Mouse (Mus musculus) liver, embryonic 16.5 days (tissue): Measurements from ENCODE around the gene Dleu7. TPM values are rescaled to one million over a fixed set of nuclear protein-coding genes. Genes with fewer than 3 reads are reported as not detected.

Experiments used
- ATAC-seq: fragments of 200-750 bp; cut with Nextera tagmentation; 2 replicates; pipeline ENCODE4 v1.8.0; 2017; ENCODE audit warnings: low read depth, mild to moderate bottlenecking, moderate number of reproducible peaks, moderate library complexity
- H3K27ac ChIP-seq: fragments of 300-500 bp; sonication (generic); 2 replicates; pipeline ENCODE4 v1.5.1; 2014; ENCODE audit warnings: mild to moderate bottlenecking, low read length
- H3K27me3 ChIP-seq: fragments of 300-500 bp; sonication (generic); 2 replicates; pipeline ENCODE4 v1.6.1; 2014; ENCODE audit warnings: low read depth, low read length, mixed read lengths; ENCODE audit not compliant: control insufficient read depth, insufficient read depth
- H3K36me3 ChIP-seq: fragments of 300-500 bp; sonication (generic); 2 replicates; pipeline ENCODE4 v1.6.1; 2014; ENCODE audit warnings: mild to moderate bottlenecking; ENCODE audit not compliant: control insufficient read depth, insufficient read depth
- H3K4me1 ChIP-seq: fragments of 300-500 bp; sonication (generic); 2 replicates; pipeline ENCODE4 v1.6.1; 2014; ENCODE audit warnings: low read depth, low read length, mixed read lengths; ENCODE audit not compliant: control insufficient read depth
- H3K4me2 ChIP-seq: fragments of 300-500 bp; sonication (generic); 2 replicates; pipeline ENCODE4 v1.6.1; 2014; ENCODE audit warnings: low read depth, low read length, mixed read lengths
- H3K4me3 ChIP-seq: fragments of 300-500 bp; sonication (generic); 2 replicates; pipeline ENCODE4 v1.5.1; 2014; ENCODE audit warnings: low read depth, mild to moderate bottlenecking, low read length
- H3K9ac ChIP-seq: fragments of 300-500 bp; sonication (generic); 2 replicates; pipeline ENCODE4 v1.6.1; 2014; ENCODE audit warnings: low read depth, low read length
- H3K9me3 ChIP-seq: fragments of 300-500 bp; sonication (generic); replicated peaks from 2 replicates; pipeline ENCODE4 v1.6.1; 2016; ENCODE audit warnings: low read length; ENCODE audit not compliant: control insufficient read depth
- whole genome bisulfite sequencing: fragments of 180-500 bp; shearing (Covaris S2); extraction: QIAGEN DNeasy Blood & Tissue Kit; methylation state at CpG from one replicate; pipeline ENCODE4 v1.1.7; 2014; ENCODE audit not compliant: insufficient replicate concordance; 5-methylcytosine and 5-hydroxymethylcytosine counted together
- polyA plus RNA-seq: library from polyadenylated mRNA; unstranded; fragments of >200 nt; fragmentation: Nextera tagmentation; extraction: Ambion mirVana; gene quantifications from 2 replicates; pipeline ENCODE4 v1.2.1, GENCODE M21; 2015

Dleu7 gene
- polyA plus RNA-seq, 1 experiment from 2014 or later = 0.13 TPM

- no peaks in the 10 kb centered on the region for H3K9me3 ChIP-seq
- ATAC-seq = no peak
- no peaks in the 10 kb centered on the region for H3K27me3 ChIP-seq
- H3K27ac ChIP-seq = no peak overlapping the region
- WGBS = 58% methylated on average over 5 of the region's 5 CpGs
- no peak overlapping the region for H3K4me2 ChIP-seq
- H3K4me3 ChIP-seq = no peak overlapping the region
- H3K36me3 ChIP-seq = no peaks in the 10 kb centered on the region
- no peaks in the 10 kb centered on the region for H3K4me1 ChIP-seq
- no peak overlapping the region for H3K9ac ChIP-seq
These were observed 36.8 kb downstream of the Dleu7 start for GRCm38 (mm10) chr14:62256066-62256465.

DNA sequence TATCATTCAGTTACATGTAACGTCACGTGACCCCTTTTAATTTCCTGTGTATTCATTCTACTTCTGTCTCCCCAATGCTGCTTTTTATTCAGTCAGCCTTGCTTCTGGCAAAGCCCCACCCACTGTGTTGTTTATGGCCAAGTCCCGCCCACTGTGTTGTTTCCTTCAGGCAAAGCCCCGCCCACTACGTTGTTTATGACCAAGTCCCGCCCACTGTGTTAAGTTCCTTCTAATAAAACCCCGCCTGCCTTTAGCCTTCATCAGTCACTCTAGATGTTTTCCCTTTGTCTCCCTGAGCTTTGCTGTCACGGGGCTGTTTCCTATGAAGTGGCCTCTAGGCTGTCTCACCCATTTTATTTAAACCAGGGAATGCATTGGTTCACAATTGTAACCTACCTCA, 38.5 kb downstream of the Dleu7 start:
- Histone ChIP-seq H3K4me2 (no peak overlapping the region), H3K4me1 (no peaks in the 10 kb centered on the region), H3K9ac (no peak overlapping the region), H3K4me3 (no peak overlapping the region), H3K27me3 (no peaks in the 10 kb centered on the region), H3K36me3 (no peaks in the 10 kb centered on the region), H3K9me3 (no peaks in the 10 kb centered on the region), H3K27ac (no peak overlapping the region)
- no peak for ATAC-seq
- WGBS = 48% methylated on average over 8 of the region's 8 CpGs

DNA sequence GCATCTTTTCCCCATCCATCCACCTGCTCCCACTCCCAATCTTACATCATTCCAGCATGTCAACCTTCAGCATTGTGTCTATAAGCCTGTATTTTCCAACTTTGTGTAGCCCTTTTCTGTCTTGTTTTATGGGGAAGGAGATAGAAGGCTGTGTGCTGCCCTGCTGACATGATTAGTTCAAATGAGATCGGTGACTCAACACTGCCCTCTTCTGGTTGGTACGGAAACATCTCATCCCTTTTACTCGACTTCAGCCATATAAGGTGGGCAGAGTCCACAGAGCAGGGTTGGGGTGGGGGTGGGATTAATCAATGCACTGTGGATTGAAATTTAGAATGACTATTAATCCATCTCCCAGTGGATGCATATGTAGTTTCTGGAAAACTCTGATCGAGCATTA, 40.8 kb downstream of the Dleu7 start:
- H3K4me3 ChIP-seq = no peak overlapping the region
- no peaks in the 10 kb centered on the region for H3K36me3 ChIP-seq
- no peak overlapping the region for H3K9ac ChIP-seq
- H3K9me3 ChIP-seq = no peaks in the 10 kb centered on the region
- no peak for ATAC-seq
- no peaks in the 10 kb centered on the region for H3K4me1 ChIP-seq
- H3K4me2 ChIP-seq = no peak overlapping the region
- 4% methylated on average over 4 of the region's 4 CpGs for WGBS
- H3K27me3 ChIP-seq = no peaks in the 10 kb centered on the region
- H3K27ac ChIP-seq = no peak overlapping the region

GRCm38 (mm10) chr14:62250046-62250445, 42.8 kb downstream of the Dleu7 start:
- 51% methylated on average over 3 of the region's 3 CpGs for WGBS
- Histone ChIP-seq H3K36me3 (no peaks in the 10 kb centered on the region), H3K9ac (no peak overlapping the region), H3K4me1 (no peaks in the 10 kb centered on the region), H3K4me3 (no peak overlapping the region), H3K9me3 (no peaks in the 10 kb centered on the region), H3K27ac (no peak overlapping the region), H3K27me3 (no peaks in the 10 kb centered on the region), H3K4me2 (no peak overlapping the region)
- ATAC-seq = no peak

DNA sequence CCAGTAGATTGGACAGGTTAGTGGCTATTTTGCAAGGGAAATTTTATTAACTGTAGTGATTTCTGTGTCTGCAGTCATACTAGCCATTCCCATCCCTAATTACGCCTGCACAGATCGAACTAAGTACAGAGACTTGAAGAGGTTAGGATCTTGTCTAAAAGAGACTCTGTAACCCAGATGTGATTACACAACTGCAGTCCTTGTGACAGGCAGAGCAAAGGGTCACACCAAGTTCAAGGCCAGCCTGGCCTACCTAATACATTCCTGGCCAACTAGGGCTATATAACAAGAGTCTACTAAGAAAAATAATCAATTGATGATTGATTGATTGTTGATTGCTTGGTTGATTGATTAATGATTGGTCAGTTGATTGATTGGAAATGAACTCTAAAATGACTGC, 43.6 kb downstream of the Dleu7 start:
- no peak overlapping the region for H3K27ac ChIP-seq
- H3K27me3 ChIP-seq = no peaks in the 10 kb centered on the region
- no peak overlapping the region for H3K9ac ChIP-seq
- H3K9me3 ChIP-seq = no peaks in the 10 kb centered on the region
- ATAC-seq = no peak
- H3K4me3 ChIP-seq = no peak overlapping the region
- no peaks in the 10 kb centered on the region for H3K36me3 ChIP-seq
- WGBS = 64% methylated on average over 2 of the region's 2 CpGs
- no peak overlapping the region for H3K4me2 ChIP-seq
- H3K4me1 ChIP-seq = no peaks in the 10 kb centered on the region

DNA sequence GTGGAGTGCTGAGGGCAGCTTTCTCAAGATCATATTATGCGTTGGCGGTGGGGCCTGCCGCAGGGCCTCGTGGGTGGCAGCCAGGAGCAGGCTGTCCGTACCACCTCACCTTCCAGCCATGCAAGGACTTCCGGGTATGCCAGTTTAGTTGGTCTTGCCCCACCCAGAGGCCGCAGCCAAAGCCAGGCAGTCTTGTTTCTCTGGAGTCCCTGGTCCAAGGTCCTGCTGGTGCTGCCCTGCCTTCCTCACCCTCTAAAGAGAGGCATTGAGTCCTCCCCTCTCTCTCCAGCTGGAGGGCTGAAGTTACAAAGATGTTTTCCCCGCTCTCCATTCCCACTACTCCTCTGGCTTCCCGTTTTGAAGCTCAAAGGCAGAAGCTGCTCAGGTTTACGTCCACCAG, 44.1 kb downstream of the Dleu7 start:
- Histone ChIP-seq H3K9me3 (no peaks in the 10 kb centered on the region), H3K9ac (no peak overlapping the region), H3K27ac (no peak overlapping the region), H3K4me3 (no peak overlapping the region), H3K4me2 (no peak overlapping the region), H3K4me1 (no peaks in the 10 kb centered on the region), H3K27me3 (no peaks in the 10 kb centered on the region), H3K36me3 (no peaks in the 10 kb centered on the region)
- WGBS = 68% methylated on average over 10 of the region's 10 CpGs
- no peak for ATAC-seq

GRCm38 (mm10) chr14:62248345-62248744, 44.5 kb downstream of the Dleu7 start:
- ATAC-seq = no peak
- H3K9ac ChIP-seq = no peak overlapping the region
- H3K27ac ChIP-seq = no peak overlapping the region
- no peak overlapping the region for H3K4me2 ChIP-seq
- H3K4me3 ChIP-seq = no peak overlapping the region
- H3K27me3 ChIP-seq = no peaks in the 10 kb centered on the region
- 67% methylated on average over 7 of the region's 7 CpGs for WGBS
- no peaks in the 10 kb centered on the region for H3K4me1 ChIP-seq
- H3K9me3 ChIP-seq = no peaks in the 10 kb centered on the region
- no peaks in the 10 kb centered on the region for H3K36me3 ChIP-seq

DNA sequence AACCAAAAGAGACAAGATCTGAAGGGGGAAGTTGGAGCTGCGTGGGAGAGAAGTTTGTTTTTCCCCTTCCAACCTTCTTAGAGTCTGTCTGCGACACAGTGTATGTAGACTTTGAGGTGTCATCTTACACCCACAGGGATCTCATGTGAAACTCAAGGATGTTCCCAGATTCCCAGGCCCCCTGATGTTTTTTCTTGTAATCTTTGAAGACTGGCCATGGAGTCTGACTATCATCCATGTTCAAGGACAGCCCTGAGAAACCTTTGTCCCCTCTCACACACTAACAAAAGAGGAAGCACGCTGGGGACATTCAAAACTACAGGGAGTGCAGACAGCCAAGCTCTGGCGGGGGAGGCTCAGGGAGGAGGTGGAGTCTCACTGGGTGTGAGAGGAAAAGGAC, 47.3 kb downstream of the Dleu7 start:
- Histone ChIP-seq H3K4me2 (no peak overlapping the region), H3K4me1 (no peaks in the 10 kb centered on the region), H3K9me3 (no peaks in the 10 kb centered on the region), H3K27ac (no peak overlapping the region), H3K27me3 (no peaks in the 10 kb centered on the region), H3K36me3 (no peaks in the 10 kb centered on the region), H3K9ac (no peak overlapping the region), H3K4me3 (no peak overlapping the region)
- 6% methylated on average over 4 of the region's 4 CpGs for WGBS
- no peak for ATAC-seq

- no peak for ATAC-seq
- no peaks in the 10 kb centered on the region for H3K27me3 ChIP-seq
- WGBS = 37% methylated on average over 2 of the region's 2 CpGs
These were observed 49.3 kb downstream of the Dleu7 start for GRCm38 (mm10) chr14:62243530-62243929.

GRCm38 (mm10) chr14:62235969-62236368, 56.9 kb downstream of the Dleu7 start:
- H3K27me3 ChIP-seq = no peaks in the 10 kb centered on the region
- no peak overlapping the region for H3K9ac ChIP-seq
- H3K4me3 ChIP-seq = no peak overlapping the region
- no peak overlapping the region for H3K27ac ChIP-seq
- no peaks in the 10 kb centered on the region for H3K9me3 ChIP-seq
- H3K4me1 ChIP-seq = no peaks in the 10 kb centered on the region
- 61% methylated on average over 7 of the region's 7 CpGs for WGBS
- no peak for ATAC-seq
- H3K4me2 ChIP-seq = no peak overlapping the region
- H3K36me3 ChIP-seq = no peaks in the 10 kb centered on the region

More at GRCm38 (mm10) chr14:62243530-62243929, 49.3 kb downstream of the Dleu7 start:
- H3K9ac ChIP-seq = no peak overlapping the region
- no peaks in the 10 kb centered on the region for H3K36me3 ChIP-seq
- no peak overlapping the region for H3K27ac ChIP-seq
- no peak overlapping the region for H3K4me3 ChIP-seq
- H3K4me1 ChIP-seq = no peaks in the 10 kb centered on the region
- H3K4me2 ChIP-seq = no peak overlapping the region
- H3K9me3 ChIP-seq = no peaks in the 10 kb centered on the region
